Mouse (Mus musculus) C2C12 (cell line): ENCODE results near the gene Itpripl2. TPM values are rescaled to one million over a fixed set of nuclear protein-coding genes. Genes with fewer than 3 reads are reported as not detected.

Source experiments
- H3K27me3 ChIP-seq: one replicate; pipeline ENCODE4 v1.6.1; 2011; ENCODE audit not compliant: control insufficient read depth, insufficient read depth, insufficient read length
- H3K36me3 ChIP-seq: one replicate; pipeline ENCODE4 v1.6.1; 2011; ENCODE audit not compliant: control insufficient read depth, insufficient read depth
- H3K4me3 ChIP-seq: one replicate; pipeline ENCODE4 v1.5.1; 2011; ENCODE audit warnings: mild to moderate bottlenecking, control low read depth; ENCODE audit not compliant: poor library complexity, insufficient read depth, severe bottlenecking
- H3K79me2 ChIP-seq: one replicate; pipeline ENCODE4 v1.6.1; 2011; ENCODE audit not compliant: control insufficient read depth, insufficient read depth
- H3K79me3 ChIP-seq: one replicate; pipeline ENCODE4 v1.6.1; 2011; ENCODE audit warnings: low read depth, control low read depth
- H3ac ChIP-seq: one replicate; pipeline ENCODE3; 2011; ENCODE audit warnings: low read depth; ENCODE audit not compliant: control insufficient read depth, insufficient read length
- CEBPB ChIP-seq: IDR thresholded peaks from one replicate; pipeline ENCODE4 v1.6.1; 2011; ENCODE audit warnings: low read depth, mild to moderate bottlenecking, control low read depth, moderate library complexity
- CTCF ChIP-seq: IDR thresholded peaks from one replicate; pipeline ENCODE4 v1.5.1; 2011; ENCODE audit not compliant: control insufficient read depth, insufficient read depth, insufficient read length
- FOSL1 ChIP-seq: IDR thresholded peaks from one replicate; pipeline ENCODE4 v1.8.0; 2011; ENCODE audit warnings: mild to moderate bottlenecking, low read length; ENCODE audit not compliant: poor library complexity, insufficient read depth, severe bottlenecking
- MAX ChIP-seq: IDR thresholded peaks from one replicate; pipeline ENCODE4 v1.6.1; 2011; ENCODE audit warnings: mild to moderate bottlenecking, control low read depth
- MYOD1 ChIP-seq: IDR thresholded peaks from one replicate; pipeline ENCODE4 v1.6.1; 2011; ENCODE audit warnings: low read depth; ENCODE audit not compliant: control insufficient read depth, insufficient read length
- MYOG ChIP-seq: IDR thresholded peaks from one replicate; pipeline ENCODE4 v1.6.1; 2011; ENCODE audit not compliant: control insufficient read depth, insufficient read length; ENCODE audit errors: extremely low read depth
- USF1 ChIP-seq: IDR thresholded peaks from one replicate; pipeline ENCODE4 v1.6.1; 2011; ENCODE audit warnings: low read depth, mild to moderate bottlenecking, control low read depth, moderate library complexity
- long read RNA-seq, 2 experiments: library from polyadenylated mRNA; unstranded; transcript quantifications; one replicate each; pipeline ENCODE4 v2.0.0; 2019 to 2020
- polyA plus RNA-seq: library from polyadenylated mRNA; unstranded; fragments of >200 nt; fragmentation: generic; extraction: Trizol; gene quantifications from one replicate; pipeline ENCODE4 v1.2.1, GENCODE M21; 2012; ENCODE audit warnings: missing spikeins

The Itpripl2 gene
- polyA plus RNA-seq: 23.0 TPM
- long read RNA-seq, experiment 1, full-length matches to known transcripts: 8 of 8 reads
- long read RNA-seq, experiment 1, partial matches to known transcripts: 0 of 8 reads
- long read RNA-seq, experiment 1, other reads (novel, unspliced or antisense): 0 of 8 reads
- long read RNA-seq, experiment 2, full-length matches to known transcripts: 19 of 19 reads
- long read RNA-seq, experiment 2, partial matches to known transcripts: 0 of 19 reads
- long read RNA-seq, experiment 2, other reads (novel, unspliced or antisense): 0 of 19 reads

DNA sequence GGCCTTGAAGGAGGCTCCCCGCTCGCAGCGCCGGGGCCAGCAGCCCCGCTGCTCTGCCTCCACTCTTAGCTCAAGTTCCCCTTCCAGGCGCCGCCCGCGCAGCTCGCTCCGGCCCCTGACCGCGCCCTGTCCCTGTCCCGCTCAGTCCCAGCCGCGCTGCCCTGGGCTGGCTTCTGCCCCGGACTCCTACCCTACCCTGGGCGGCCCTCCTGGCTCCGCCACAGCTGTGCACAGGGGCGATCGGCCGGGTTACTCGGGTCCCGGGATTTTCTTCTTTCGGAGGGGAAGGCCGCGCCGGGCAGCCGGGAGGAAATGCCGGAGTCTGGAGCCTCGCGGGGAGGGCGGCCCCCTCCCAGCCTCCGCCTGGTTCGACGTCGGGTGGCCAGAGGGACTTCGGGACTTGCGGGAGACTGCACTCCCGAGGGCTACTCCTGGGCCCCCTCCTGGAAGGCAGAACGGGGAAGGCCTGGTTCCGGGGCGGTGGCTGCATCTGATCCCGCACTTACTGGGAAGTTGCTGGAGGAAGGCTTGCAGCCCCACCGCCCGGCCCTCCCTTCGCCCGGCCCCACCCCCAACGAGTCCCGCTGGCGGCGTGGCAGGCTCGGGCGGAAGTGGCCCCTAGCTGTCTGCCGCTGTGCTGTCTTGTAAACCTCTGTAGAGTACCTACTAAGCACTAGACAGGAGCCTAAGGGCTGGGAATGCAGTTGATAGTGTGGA lies at the start of gene Itpripl2:
Gene Itpripl2 (minus strand): TSS at position 545 of the 717 bp plus-strand sequence.
- H3K4me3 ChIP-seq: peak within 1 kb of the TSS; percentile 55
- peaks cover 59% of the 10 kb centered on the region for H3K79me2 ChIP-seq
- H3K79me3 ChIP-seq: peaks cover 43% of the 10 kb centered on the region
- no peak for TF ChIP-seq CEBPB
- peak; percentile 52 for TF ChIP-seq MAX
- TF ChIP-seq USF1: no peak
- TF ChIP-seq FOSL1: no peak
- H3ac ChIP-seq: peak within 1 kb of the TSS; percentile 91
- no peaks in the 10 kb centered on the region for H3K27me3 ChIP-seq
- H3K36me3 ChIP-seq: peaks cover 16% of the 10 kb centered on the region

DNA sequence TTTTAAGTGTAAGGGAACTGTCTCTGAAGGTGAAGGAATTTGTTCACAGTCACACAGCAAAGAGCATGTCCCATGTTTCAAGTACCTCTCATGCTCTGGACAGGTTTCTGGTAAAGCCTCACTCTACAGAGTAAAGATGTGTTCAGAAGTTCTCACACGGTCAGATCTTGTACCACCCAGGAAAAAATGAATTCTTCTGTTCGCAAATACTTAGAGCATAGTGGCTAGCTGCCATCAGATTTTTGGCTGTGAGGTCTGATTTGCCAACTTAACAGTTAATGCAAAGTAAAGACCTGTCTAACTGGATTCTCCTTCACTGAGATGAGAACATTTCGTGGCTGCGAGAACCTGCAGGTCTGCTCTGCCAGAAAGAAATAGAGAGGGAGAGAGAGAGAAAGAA lies 43.3 kb upstream of the Itpripl2 start:
- Histone ChIP-seq H3ac (no peak overlapping the region), H3K79me3 (no peaks in the 10 kb centered on the region), H3K4me3 (no peak overlapping the region), H3K27me3 (no peaks in the 10 kb centered on the region), H3K36me3 (no peaks in the 10 kb centered on the region), H3K79me2 (no peaks in the 10 kb centered on the region)
- TF ChIP-seq CTCF (no peak), MYOG (no peak), FOSL1 (no peak), MYOD1 (no peak)

DNA sequence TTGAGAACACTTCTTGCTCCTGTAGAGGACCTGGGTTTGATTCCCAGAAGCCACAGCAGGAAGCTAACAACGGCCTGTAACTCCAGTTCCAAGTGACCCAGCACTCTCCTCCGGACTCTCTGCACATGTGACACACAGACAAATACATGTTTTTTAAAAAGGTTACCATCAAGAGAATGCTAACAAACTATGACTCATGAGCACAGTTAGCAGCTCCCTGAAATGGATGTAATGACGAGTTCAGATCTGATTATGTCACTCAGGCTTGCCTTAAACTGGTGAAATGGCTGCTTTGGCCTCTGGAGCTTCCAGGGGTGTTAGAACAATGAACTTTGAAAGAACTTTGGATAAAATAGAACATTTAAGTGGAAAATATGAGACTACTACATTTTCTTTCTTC lies 42.6 kb upstream of the Itpripl2 start:
- Histone ChIP-seq H3K36me3 (no peaks in the 10 kb centered on the region), H3K4me3 (no peak overlapping the region), H3ac (no peak overlapping the region), H3K79me3 (no peaks in the 10 kb centered on the region), H3K79me2 (no peaks in the 10 kb centered on the region), H3K27me3 (no peaks in the 10 kb centered on the region)
- TF ChIP-seq FOSL1 (no peak), MYOD1 (no peak), MAX (no peak), MYOG (no peak), USF1 (no peak), CTCF (no peak), CEBPB (no peak)

DNA sequence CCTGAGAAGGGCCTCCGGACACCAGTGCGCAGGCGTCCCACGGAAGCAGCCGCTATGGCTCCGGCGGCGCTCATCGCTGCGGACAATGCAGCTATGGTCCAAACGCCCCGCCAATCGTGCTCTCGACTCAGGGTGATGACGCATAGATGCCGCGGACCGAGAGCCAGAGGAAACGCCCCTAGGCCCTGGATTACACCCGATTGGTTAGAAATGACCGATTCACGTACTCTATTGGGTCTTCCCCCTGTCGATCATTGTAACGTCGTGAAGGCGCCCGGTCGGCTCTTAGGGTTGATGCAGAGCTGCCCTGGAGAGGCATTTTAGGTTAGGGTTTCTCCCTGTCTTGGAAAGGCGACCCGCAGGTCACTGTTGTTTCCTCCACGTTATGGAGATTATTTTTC lies 41.4 kb upstream of the Itpripl2 start, which contains the start of gene Coq7:
Gene Coq7 (minus strand): TSS at position 179 of the 401 bp plus-strand sequence.
- H3K4me3 ChIP-seq: peak within 1 kb of the TSS; percentile 42
- no peaks in the 10 kb centered on the region for H3K79me2 ChIP-seq
- no peaks in the 10 kb centered on the region for H3K36me3 ChIP-seq
- H3K27me3 ChIP-seq: no peaks in the 10 kb centered on the region
- peak within 1 kb of the TSS; percentile 84 for H3ac ChIP-seq
- TF ChIP-seq CEBPB: no peak
- TF ChIP-seq CTCF: no peak
- TF ChIP-seq MYOG: no peak
- TF ChIP-seq FOSL1: no peak
- TF ChIP-seq MAX: no peak
- no peak for TF ChIP-seq USF1
- no peak for TF ChIP-seq MYOD1
- no peaks in the 10 kb centered on the region for H3K79me3 ChIP-seq

DNA sequence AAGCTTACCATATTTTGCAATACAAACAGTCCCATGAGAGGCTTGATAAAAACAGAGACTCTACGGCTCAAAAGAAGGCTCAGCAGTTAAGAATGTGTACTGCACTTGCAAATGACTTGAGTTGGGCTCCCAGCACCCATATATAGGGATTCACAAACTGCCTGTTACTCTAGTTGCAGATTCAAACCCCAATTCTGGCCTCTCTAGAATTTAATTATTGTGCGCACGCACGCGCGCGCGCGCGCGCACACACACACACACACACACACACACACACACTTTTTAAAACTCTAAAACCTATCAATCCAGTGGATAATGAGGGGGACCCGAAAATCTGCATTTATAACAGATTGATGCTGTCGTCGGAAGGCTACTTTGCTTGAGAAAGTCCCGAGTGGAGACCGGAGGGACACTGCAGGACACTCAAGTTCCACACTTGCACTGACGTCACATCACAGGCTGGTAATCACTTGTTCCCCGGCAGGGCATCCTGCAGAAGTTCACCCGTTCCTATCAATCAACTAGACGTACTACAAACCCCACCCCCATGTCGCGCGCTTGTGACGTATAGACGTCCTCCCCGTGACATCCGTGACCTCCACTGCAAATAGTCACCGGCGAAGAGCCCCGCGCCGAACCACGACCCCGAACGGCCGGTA lies 40.9 kb upstream of the Itpripl2 start:
- TF ChIP-seq CTCF (no peak), USF1 (peak; percentile 53)
- Histone ChIP-seq H3ac (peak overlapping the region; percentile 84), H3K4me3 (peak overlapping the region; percentile 42), H3K36me3 (no peaks in the 10 kb centered on the region), H3K27me3 (no peaks in the 10 kb centered on the region), H3K79me2 (no peaks in the 10 kb centered on the region), H3K79me3 (no peaks in the 10 kb centered on the region)

DNA sequence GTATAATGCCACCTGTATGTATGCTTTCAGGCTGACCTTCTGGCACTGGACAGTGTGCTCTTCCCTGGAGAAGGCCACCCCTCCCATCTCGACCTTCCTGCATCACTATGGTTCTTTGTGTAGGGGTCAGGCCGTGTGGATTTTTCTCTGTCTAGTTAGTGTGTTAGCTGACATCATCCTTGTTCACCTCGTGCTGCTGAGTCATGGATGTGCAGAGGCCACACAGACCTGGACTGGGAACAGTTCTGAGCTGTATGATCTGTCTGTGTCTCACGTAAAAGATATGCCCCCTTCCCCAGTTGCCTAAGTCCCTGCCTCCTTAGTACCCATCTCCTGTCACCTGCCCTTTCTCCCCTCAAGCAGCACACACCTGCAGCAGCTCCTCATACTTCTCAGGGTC lies 35.2 kb upstream of the Itpripl2 start:
- no peaks in the 10 kb centered on the region for H3K79me2 ChIP-seq
- H3K36me3 ChIP-seq: no peaks in the 10 kb centered on the region
- no peaks in the 10 kb centered on the region for H3K27me3 ChIP-seq
- no peak overlapping the region for H3K4me3 ChIP-seq
- no peak overlapping the region for H3ac ChIP-seq
- H3K79me3 ChIP-seq: no peaks in the 10 kb centered on the region
- no peak for TF ChIP-seq MAX
- no peak for TF ChIP-seq MYOG
- no peak for TF ChIP-seq CTCF
- no peak for TF ChIP-seq MYOD1
- TF ChIP-seq USF1: no peak
- TF ChIP-seq FOSL1: no peak
- TF ChIP-seq CEBPB: no peak
